Mouse (Mus musculus) kidney, embryonic 16.5 days (tissue): Measurements from ENCODE around the gene Utp15. TPM values are rescaled to one million over a fixed set of nuclear protein-coding genes. Genes with fewer than 3 reads are reported as not detected.

Experiments
- ATAC-seq: fragments of 200-750 bp; cut with Nextera tagmentation; 2 replicates; pipeline ENCODE4 v1.8.0; 2017; ENCODE audit warnings: moderate TSS enrichment; ENCODE audit not compliant: low FRiP score, low TSS enrichment
- H3K27ac ChIP-seq: fragments of 300-500 bp; sonication (generic); 2 replicates; pipeline ENCODE4 v1.5.1; 2014; ENCODE audit warnings: low read length
- H3K27me3 ChIP-seq: fragments of 300-500 bp; sonication (generic); 2 replicates; pipeline ENCODE4 v1.6.1; 2014; ENCODE audit warnings: low read length, control low read depth, mixed read lengths; ENCODE audit not compliant: insufficient read depth
- H3K36me3 ChIP-seq: fragments of 300-500 bp; sonication (generic); 2 replicates; pipeline ENCODE4 v1.6.1; 2014; ENCODE audit warnings: low read length, control low read depth, mixed read lengths; ENCODE audit not compliant: insufficient read depth
- H3K4me1 ChIP-seq: fragments of 300-500 bp; sonication (generic); 2 replicates; pipeline ENCODE4 v1.6.1; 2014; ENCODE audit warnings: low read length, control low read depth, mixed read lengths; ENCODE audit not compliant: insufficient read depth
- H3K4me2 ChIP-seq: fragments of 300-500 bp; sonication (generic); replicated peaks from 2 replicates; pipeline ENCODE4 v1.6.1; 2014; ENCODE audit warnings: low read depth, low read length
- H3K4me3 ChIP-seq: fragments of 300-500 bp; sonication (generic); 2 replicates; pipeline ENCODE4 v1.5.1; 2014; ENCODE audit warnings: mild to moderate bottlenecking, low read length
- H3K9ac ChIP-seq: fragments of 300-500 bp; sonication (generic); replicated peaks from 2 replicates; pipeline ENCODE4 v1.6.1; 2014; ENCODE audit warnings: low read length
- H3K9me3 ChIP-seq: fragments of 300-500 bp; sonication (generic); 2 replicates; pipeline ENCODE4 v1.6.1; 2016; ENCODE audit warnings: low read length, control low read depth
- WGBS: fragments of 180-500 bp; shearing (Covaris S2); extraction: QIAGEN DNeasy Blood & Tissue Kit; methylation state at CpG from one replicate; pipeline ENCODE4 v1.1.7; 2014; 5-methylcytosine and 5-hydroxymethylcytosine counted together
- polyA plus RNA-seq: library from polyadenylated mRNA; unstranded; fragments of >200 nt; fragmentation: Nextera tagmentation; extraction: Ambion mirVana; gene quantifications from 2 replicates; pipeline ENCODE4 v1.2.1, GENCODE M21; 2015

Utp15 gene
- polyA plus RNA-seq, 1 experiment from 2014 or later, result 36.8 TPM

GRCm38 (mm10) chr13:98263458-98263987, 682 bp upstream of the Utp15 start:
- no peak; the same call in none of the 2 replicates for ATAC-seq

GRCm38 (mm10) chr13:98254921-98255320, 7.9 kb downstream of the Utp15 start:
- no peaks in the 10 kb centered on the region for H3K9me3 ChIP-seq
- 78% methylated on average over 9 of the region's 9 CpGs for WGBS
- no peak overlapping the region for H3K27ac ChIP-seq

More at GRCm38 (mm10) chr13:98263458-98263987, 682 bp upstream of the Utp15 start:
- no peaks in the 10 kb centered on the region for H3K27me3 ChIP-seq
- H3K9me3 ChIP-seq, result no peaks in the 10 kb centered on the region
- H3K27ac ChIP-seq, result peak overlapping the region; percentile 93
- H3K36me3 ChIP-seq, result peaks cover 16% of the 10 kb centered on the region; the same call in 1 of the 2 replicates
- WGBS, result under 1% methylated on average over 16 of the region's 16 CpGs
- H3K4me1 ChIP-seq, result peaks cover 15% of the 10 kb centered on the region
- peak overlapping the region; percentile 88 for H3K9ac ChIP-seq
- peak overlapping the region; percentile 66 for H3K4me2 ChIP-seq
- peak overlapping the region; percentile 89 for H3K4me3 ChIP-seq

GRCm38 (mm10) chr13:98249594-98249993, 13.2 kb downstream of the Utp15 start:
- Histone ChIP-seq H3K4me3 (no peak overlapping the region), H3K9me3 (no peaks in the 10 kb centered on the region), H3K36me3 (peaks cover 49% of the 10 kb centered on the region), H3K9ac (no peak overlapping the region), H3K4me2 (no peak overlapping the region), H3K27ac (no peak overlapping the region), H3K4me1 (no peaks in the 10 kb centered on the region), H3K27me3 (no peaks in the 10 kb centered on the region)
- WGBS, result 85% methylated on average over 10 of the region's 10 CpGs
- ATAC-seq, result no peak

More at GRCm38 (mm10) chr13:98254921-98255320, 7.9 kb downstream of the Utp15 start:
- Histone ChIP-seq H3K4me3 (no peak overlapping the region), H3K36me3 (peaks cover 55% of the 10 kb centered on the region), H3K4me2 (no peak overlapping the region), H3K4me1 (no peaks in the 10 kb centered on the region), H3K27me3 (no peaks in the 10 kb centered on the region), H3K9ac (no peak overlapping the region)
- no peak for ATAC-seq

GRCm38 (mm10) chr13:98245386-98245785, 17.5 kb downstream of the Utp15 start:
- ATAC-seq, result no peak
- Histone ChIP-seq H3K27me3 (no peaks in the 10 kb centered on the region), H3K9ac (no peak overlapping the region), H3K4me2 (no peak overlapping the region), H3K4me1 (no peaks in the 10 kb centered on the region), H3K4me3 (no peak overlapping the region), H3K9me3 (no peaks in the 10 kb centered on the region), H3K36me3 (peaks cover 21% of the 10 kb centered on the region), H3K27ac (no peak overlapping the region)
- WGBS, result 66% methylated on average over 7 of the region's 7 CpGs

- Histone ChIP-seq H3K36me3 (peaks cover 15% of the 10 kb centered on the region), H3K4me3 (no peak overlapping the region), H3K9me3 (no peaks in the 10 kb centered on the region), H3K4me1 (no peaks in the 10 kb centered on the region), H3K4me2 (no peak overlapping the region), H3K27me3 (no peaks in the 10 kb centered on the region), H3K27ac (no peak overlapping the region), H3K9ac (no peak overlapping the region)
- no peak for ATAC-seq
- 59% methylated on average over 5 of the region's 5 CpGs for WGBS
These were observed 18.1 kb downstream of the Utp15 start for GRCm38 (mm10) chr13:98244571-98245350.

GRCm38 (mm10) chr13:98241531-98242282, 21.1 kb downstream of the Utp15 start:
- Histone ChIP-seq H3K9me3 (no peaks in the 10 kb centered on the region), H3K27ac (no peak overlapping the region), H3K4me1 (no peaks in the 10 kb centered on the region), H3K9ac (no peak overlapping the region), H3K36me3 (no peaks in the 10 kb centered on the region), H3K27me3 (no peaks in the 10 kb centered on the region), H3K4me2 (no peak overlapping the region), H3K4me3 (no peak overlapping the region)
- WGBS, result 68% methylated on average over 9 of the region's 9 CpGs
- no peak for ATAC-seq

GRCm38 (mm10) chr13:98239978-98240641, 22.7 kb downstream of the Utp15 start:
- Histone ChIP-seq H3K27me3 (no peaks in the 10 kb centered on the region), H3K9me3 (no peaks in the 10 kb centered on the region), H3K9ac (no peak overlapping the region), H3K4me3 (no peak overlapping the region), H3K4me1 (no peaks in the 10 kb centered on the region), H3K36me3 (no peaks in the 10 kb centered on the region), H3K4me2 (no peak overlapping the region), H3K27ac (no peak overlapping the region)
- 20% methylated on average over 12 of the region's 12 CpGs for WGBS
- no peak for ATAC-seq

- no peak overlapping the region for H3K9ac ChIP-seq
- H3K9me3 ChIP-seq, result no peaks in the 10 kb centered on the region
- H3K27me3 ChIP-seq, result no peaks in the 10 kb centered on the region
- H3K4me3 ChIP-seq, result no peak overlapping the region
- WGBS, result 78% methylated on average over 6 of the region's 6 CpGs
- no peaks in the 10 kb centered on the region for H3K4me1 ChIP-seq
- no peak overlapping the region for H3K27ac ChIP-seq
- no peak overlapping the region for H3K4me2 ChIP-seq
- H3K36me3 ChIP-seq, result no peaks in the 10 kb centered on the region
- ATAC-seq, result no peak
These were observed 27.4 kb downstream of the Utp15 start for GRCm38 (mm10) chr13:98235451-98235850.

GRCm38 (mm10) chr13:98230511-98230910, 32.3 kb downstream of the Utp15 start:
- Histone ChIP-seq H3K27me3 (no peaks in the 10 kb centered on the region), H3K4me2 (no peak overlapping the region), H3K4me3 (no peak overlapping the region), H3K4me1 (no peaks in the 10 kb centered on the region), H3K27ac (no peak overlapping the region), H3K9me3 (no peaks in the 10 kb centered on the region), H3K9ac (no peak overlapping the region), H3K36me3 (no peaks in the 10 kb centered on the region)
- 93% methylated on average over 1 of the region's 1 CpGs for WGBS
- no peak for ATAC-seq
